Mouse (Mus musculus) natural killer cell, adult 2 months (primary cell): ENCODE results near the gene Prkcb.

Experiments
- DNase-seq, 2 experiments: peaks; one replicate each; pipeline ENCODE4 v3.0.0; 2022; ENCODE audit warnings: low spot score in 2 of 2

The Prkcb gene

DNA sequence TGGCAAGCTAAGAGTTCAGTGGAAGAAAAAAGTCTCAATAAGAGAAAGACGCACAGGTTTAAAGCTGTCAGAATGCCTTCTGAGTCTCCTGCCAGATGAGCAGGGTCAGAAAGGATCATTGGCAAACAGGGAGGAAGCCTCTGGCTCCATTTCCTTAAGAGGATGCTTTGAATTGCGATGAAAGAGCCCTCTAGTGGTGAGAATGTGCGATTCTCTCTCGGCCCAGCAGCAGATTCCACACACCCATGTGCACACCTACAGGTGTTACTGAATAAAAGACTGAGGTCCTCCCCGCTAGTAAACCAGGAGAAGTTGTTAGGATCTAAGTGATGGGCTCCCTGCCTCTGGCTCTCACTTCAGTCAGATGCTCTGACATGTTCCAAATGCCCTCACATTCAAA lies 379.4 kb downstream of the Prkcb start:
- no peak for DNase-seq

DNA sequence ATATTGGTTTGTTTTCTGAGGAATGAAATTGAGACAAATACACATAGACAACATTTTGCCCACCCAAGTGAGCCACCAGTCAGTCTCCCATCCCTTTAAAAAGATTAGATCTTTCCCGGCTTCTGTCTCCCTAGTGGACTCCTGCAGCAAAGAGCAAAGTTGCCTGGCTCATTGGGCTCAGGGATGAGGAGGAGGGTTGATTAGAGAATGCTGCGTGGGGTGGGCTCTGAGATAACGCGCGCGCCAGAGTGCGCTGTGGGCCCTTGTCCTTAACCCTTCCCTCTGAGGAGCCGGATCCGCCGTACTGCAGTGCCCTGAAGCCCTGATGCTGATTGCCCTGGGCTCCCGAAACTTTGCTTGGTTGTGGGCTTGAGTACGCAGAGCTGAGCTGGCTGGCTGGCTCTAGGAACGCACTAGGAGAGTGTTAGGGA lies 381.9 kb downstream of the Prkcb start, which contains the start of gene Cacng3:
TSS of gene Cacng3 (plus strand) at position 51 of the 431 bp plus-strand sequence.
- no peak for DNase-seq

DNA sequence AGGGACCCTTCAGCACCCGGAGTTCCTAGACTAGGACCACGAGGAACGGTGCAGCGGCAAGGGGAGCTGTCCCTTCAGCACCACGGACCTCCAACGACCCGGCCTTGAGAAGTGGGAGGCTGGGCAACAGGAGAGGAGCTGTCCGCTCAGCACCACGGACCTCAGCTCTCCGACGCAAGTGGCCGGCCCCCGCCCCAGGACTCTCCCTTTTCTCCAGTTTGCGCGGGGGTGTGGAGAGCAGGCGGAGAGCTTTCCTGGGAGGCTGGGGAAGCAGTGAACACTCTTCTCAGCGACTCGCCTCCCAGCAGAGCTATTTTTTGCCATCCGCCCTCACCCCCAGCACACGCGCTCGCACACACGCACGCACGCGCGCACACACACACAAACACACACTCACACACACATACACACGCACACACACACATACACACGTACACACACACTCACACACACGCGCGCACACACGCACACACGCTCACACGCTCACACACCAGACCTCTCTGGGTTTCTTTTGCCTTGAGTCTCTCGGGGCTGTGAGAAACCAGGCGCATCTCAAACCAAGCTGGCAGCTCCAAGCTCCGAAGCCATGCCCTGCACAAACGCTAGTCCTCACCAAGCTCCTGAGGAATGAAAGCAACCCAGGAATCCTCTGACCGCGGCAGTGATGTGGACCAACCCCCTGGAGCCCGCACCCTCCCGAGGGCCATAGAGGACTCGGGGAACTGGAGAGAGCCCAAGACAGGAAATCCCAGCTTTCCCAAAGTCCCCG lies 382.5 kb downstream of the Prkcb start:
- DNase-seq, result peak; percentile 2 to 53

DNA sequence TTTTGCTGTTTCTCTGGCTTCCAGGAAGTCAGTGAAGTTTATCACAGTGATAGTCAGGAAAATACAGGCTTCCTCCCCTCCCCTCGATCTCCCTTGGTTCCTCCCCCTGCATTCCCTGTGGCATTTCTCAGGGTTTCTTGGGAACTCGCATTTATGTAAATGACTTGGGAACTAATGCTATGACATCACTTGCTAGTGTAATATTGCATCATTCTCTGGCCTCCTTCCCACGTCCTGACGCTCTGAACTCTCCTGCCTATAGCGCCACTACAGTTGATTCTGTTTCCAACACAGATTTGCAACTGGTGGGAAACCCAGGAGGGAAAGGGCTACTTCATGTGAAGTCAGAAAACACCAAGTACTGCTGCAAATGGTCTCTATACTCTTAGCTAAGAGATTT lies 384.4 kb downstream of the Prkcb start:
- DNase-seq, result no peak

DNA sequence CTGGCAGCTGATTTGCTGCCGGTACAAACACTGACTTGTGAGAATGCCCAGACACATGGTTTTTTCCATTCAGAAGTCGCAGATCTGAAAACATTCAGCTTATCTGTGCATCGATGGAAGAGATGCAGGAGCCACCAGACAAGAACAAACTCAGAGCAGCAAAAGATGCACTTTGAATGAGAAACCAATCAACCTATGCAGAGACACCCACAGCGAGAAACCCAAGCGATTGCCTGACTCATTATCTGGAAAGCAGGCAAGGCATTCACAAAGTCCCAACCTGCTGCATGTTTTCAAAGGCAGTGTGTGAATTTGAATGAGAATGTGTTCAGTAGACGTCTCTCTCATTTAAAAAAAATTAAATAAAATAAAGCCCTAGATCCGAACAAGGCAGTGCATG lies 386.7 kb downstream of the Prkcb start:
- DNase-seq, result no peak
